Mouse (Mus musculus) megakaryocyte, embryonic 14.5 days (primary cell): Measurements from ENCODE around the gene Pigs.

Experiments
- FLI1 ChIP-seq: IDR thresholded peaks from 2 replicates; pipeline ENCODE4 v1.6.1; 2012; ENCODE audit warnings: low read length, inconsistent platforms, mixed read lengths
- GATA1 ChIP-seq: IDR thresholded peaks from 3 replicates; pipeline ENCODE4 v1.6.1; 2012; ENCODE audit warnings: mixed read lengths, low read length, inconsistent platforms, borderline replicate concordance

DNA sequence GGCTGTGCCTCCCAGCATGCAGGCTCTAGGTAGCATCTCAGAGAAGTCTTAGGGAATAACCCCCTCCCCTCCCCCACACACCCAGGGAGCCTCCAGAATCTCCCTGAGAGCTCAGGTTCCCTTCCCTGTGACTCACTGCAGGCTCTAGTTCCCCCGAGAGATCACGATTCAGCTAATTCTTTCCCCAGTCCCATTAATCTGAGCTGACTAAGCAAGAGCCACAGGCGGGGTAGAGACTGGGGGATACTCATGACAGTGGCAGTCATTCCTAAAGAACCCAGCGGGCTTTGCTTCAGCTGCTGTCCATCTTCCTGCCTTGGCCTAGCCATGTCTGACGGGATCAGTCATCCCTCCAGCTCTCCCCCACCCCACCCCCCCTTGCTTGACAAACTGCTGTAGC is 54.5 kb downstream of the Pigs start:
- no peak for TF ChIP-seq FLI1
- no peak for TF ChIP-seq GATA1
